Mouse (Mus musculus) heart, embryonic 10.5 days (tissue): ENCODE measurements around the gene Sult2a7. TPM values are rescaled to one million over a fixed set of nuclear protein-coding genes. Genes with fewer than 3 reads are reported as not detected.

ENCODE experiments used
- DNase-seq: peaks from one replicate; pipeline ENCODE4 v3.0.0-alpha.2; 2017; ENCODE audit warnings: low spot score
- H3K27ac ChIP-seq: fragments of 300-500 bp; sonication (generic); 2 replicates; pipeline ENCODE4 v1.5.1; 2016; ENCODE audit warnings: mild to moderate bottlenecking
- H3K27me3 ChIP-seq: fragments of 300-500 bp; sonication (generic); 2 replicates; pipeline ENCODE4 v1.6.1; 2016; ENCODE audit warnings: mild to moderate bottlenecking; ENCODE audit not compliant: poor library complexity, insufficient read depth, severe bottlenecking
- H3K36me3 ChIP-seq: fragments of 300-500 bp; sonication (generic); 2 replicates; pipeline ENCODE4 v1.6.1; 2016; ENCODE audit warnings: mild to moderate bottlenecking, moderate library complexity
- H3K4me1 ChIP-seq: fragments of 300-500 bp; sonication (generic); 2 replicates; pipeline ENCODE4 v1.6.1; 2016; ENCODE audit warnings: mild to moderate bottlenecking
- H3K4me3 ChIP-seq: fragments of 300-500 bp; sonication (generic); 2 replicates; pipeline ENCODE4 v1.5.1; 2016; ENCODE audit warnings: mild to moderate bottlenecking, moderate library complexity
- H3K9me3 ChIP-seq: fragments of 300-500 bp; sonication (generic); 2 replicates; pipeline ENCODE4 v1.6.1; 2016; ENCODE audit warnings: mild to moderate bottlenecking, moderate library complexity
- WGBS: fragments of 180-500 bp; shearing (Covaris S2); methylation state at CpG from one replicate; pipeline ENCODE4 v1.1.7; 2016; 5-methylcytosine and 5-hydroxymethylcytosine counted together
- polyA plus RNA-seq: library from polyadenylated mRNA; unstranded; fragments of >200 nt; fragmentation: Nextera tagmentation; extraction: Ambion mirVana; gene quantifications from 2 replicates; pipeline ENCODE4 v1.2.1, GENCODE M21; 2016

Gene Sult2a7
- polyA plus RNA-seq, result not detected in 2 replicates

GRCm38 (mm10) chr7:14494130-14494529 lies at the start of gene Sult2a7:
Gene Sult2a7 (minus strand): TSS chr7:14494230.
- 87% methylated on average over 4 of the region's 4 CpGs for WGBS
- H3K27me3 ChIP-seq, result no peaks in the 10 kb centered on the region
- H3K4me1 ChIP-seq, result no peaks in the 10 kb centered on the region
- H3K27ac ChIP-seq, result no peak within 1 kb of the TSS
- DNase-seq, result no peak
- H3K36me3 ChIP-seq, result no peaks in the 10 kb centered on the region
- no peak within 1 kb of the TSS for H3K4me3 ChIP-seq
- H3K9me3 ChIP-seq, result peaks cover 10% of the 10 kb centered on the region

GRCm38 (mm10) chr7:14525280-14525679 lies 31.2 kb upstream of the Sult2a7 start:
- Histone ChIP-seq H3K27ac (no peak overlapping the region), H3K4me1 (no peaks in the 10 kb centered on the region), H3K27me3 (no peaks in the 10 kb centered on the region), H3K36me3 (no peaks in the 10 kb centered on the region), H3K4me3 (no peak overlapping the region), H3K9me3 (peaks cover 11% of the 10 kb centered on the region)
- no peak for DNase-seq
- 45% methylated on average over 1 of the region's 1 CpGs for whole genome bisulfite sequencing

- Histone ChIP-seq H3K4me1 (no peaks in the 10 kb centered on the region), H3K27ac (no peak overlapping the region), H3K27me3 (no peaks in the 10 kb centered on the region), H3K36me3 (no peaks in the 10 kb centered on the region), H3K4me3 (no peak overlapping the region), H3K9me3 (peaks cover 19% of the 10 kb centered on the region)
- WGBS, result 76% methylated on average over 1 of the region's 1 CpGs
- DNase-seq, result no peak
Measured at GRCm38 (mm10) chr7:14522636-14523035, 28.6 kb upstream of the Sult2a7 start.

- no peak for DNase-seq
- 66% methylated on average over 3 of the region's 3 CpGs for WGBS
- Histone ChIP-seq H3K9me3 (peaks cover 19% of the 10 kb centered on the region), H3K27ac (no peak overlapping the region), H3K36me3 (no peaks in the 10 kb centered on the region), H3K4me3 (no peak overlapping the region), H3K27me3 (no peaks in the 10 kb centered on the region), H3K4me1 (no peaks in the 10 kb centered on the region)
Measured at GRCm38 (mm10) chr7:14518301-14518700, 24.3 kb upstream of the Sult2a7 start.

- WGBS, result 72% methylated on average over 3 of the region's 3 CpGs
- Histone ChIP-seq H3K4me3 (no peak overlapping the region), H3K36me3 (no peaks in the 10 kb centered on the region), H3K27me3 (no peaks in the 10 kb centered on the region), H3K9me3 (peaks cover 10% of the 10 kb centered on the region), H3K27ac (no peak overlapping the region), H3K4me1 (no peaks in the 10 kb centered on the region)
- no peak for DNase-seq
Measured at GRCm38 (mm10) chr7:14492886-14493285, 1.1 kb downstream of the Sult2a7 start.

- H3K36me3 ChIP-seq, result no peaks in the 10 kb centered on the region
- H3K27ac ChIP-seq, result no peak within 1 kb of the TSS
- WGBS, result 63% methylated on average over 3 of the region's 3 CpGs
- DNase-seq, result no peak
- H3K4me1 ChIP-seq, result no peaks in the 10 kb centered on the region
- H3K4me3 ChIP-seq, result no peak within 1 kb of the TSS
- peaks cover 15% of the 10 kb centered on the region for H3K9me3 ChIP-seq
- H3K27me3 ChIP-seq, result no peaks in the 10 kb centered on the region
Measured at GRCm38 (mm10) chr7:14446534-14446933, 47.5 kb downstream of the Sult2a7 start, which contains the start of gene Sult2a8. Gene Sult2a8 (minus strand): TSS chr7:14446769.

GRCm38 (mm10) chr7:14439581-14439980 lies 54.4 kb downstream of the Sult2a7 start:
- H3K27me3 ChIP-seq, result no peaks in the 10 kb centered on the region
- no peaks in the 10 kb centered on the region for H3K36me3 ChIP-seq
- no peak overlapping the region for H3K4me3 ChIP-seq
- H3K9me3 ChIP-seq, result peaks cover 14% of the 10 kb centered on the region
- H3K27ac ChIP-seq, result no peak overlapping the region
- H3K4me1 ChIP-seq, result no peaks in the 10 kb centered on the region
- no peak for DNase-seq

GRCm38 (mm10) chr7:14438484-14438883 lies 55.5 kb downstream of the Sult2a7 start:
- DNase-seq, result no peak
- H3K27me3 ChIP-seq, result no peaks in the 10 kb centered on the region
- H3K4me3 ChIP-seq, result no peak overlapping the region
- H3K4me1 ChIP-seq, result no peaks in the 10 kb centered on the region
- H3K27ac ChIP-seq, result no peak overlapping the region
- peaks cover 13% of the 10 kb centered on the region for H3K9me3 ChIP-seq
- WGBS, result 77% methylated on average over 1 of the region's 1 CpGs
- no peaks in the 10 kb centered on the region for H3K36me3 ChIP-seq

GRCm38 (mm10) chr7:14438029-14438428 lies 56.0 kb downstream of the Sult2a7 start:
- no peaks in the 10 kb centered on the region for H3K27me3 ChIP-seq
- no peak overlapping the region for H3K4me3 ChIP-seq
- no peaks in the 10 kb centered on the region for H3K4me1 ChIP-seq
- peaks cover 13% of the 10 kb centered on the region for H3K9me3 ChIP-seq
- no peak overlapping the region for H3K27ac ChIP-seq
- 66% methylated on average over 2 of the region's 2 CpGs for WGBS
- DNase-seq, result no peak
- H3K36me3 ChIP-seq, result no peaks in the 10 kb centered on the region

Other genes starting within 250 kb of the Sult2a7 start
- not detected in 2 replicates for gene Sult2a6, start 239.4 kb downstream of the Sult2a7 start, polyA plus RNA-seq
- not detected in 2 replicates for gene Obox8, start 160.7 kb downstream of the Sult2a7 start, polyA plus RNA-seq
- 0.24 TPM in 1 of 2 replicates, not detected in the other for gene Sult2a8, start 47.5 kb downstream of the Sult2a7 start, polyA plus RNA-seq
- 0.09 TPM in 2 replicates for gene Vmn1r90, start 69.3 kb upstream of the Sult2a7 start, polyA plus RNA-seq
- gene Obox7, start 165.3 kb upstream of the Sult2a7 start, polyA plus RNA-seq, result not detected in 2 replicates